Mouse (Mus musculus) frontal cortex, postnatal 25 days (tissue): ENCODE results near the gene Snapc2.

Source experiments
- DNase-seq, 2 experiments: peaks; one replicate each; pipeline ENCODE4 v3.0.0; 2022; ENCODE audit warnings: low spot score in 2 of 2

The Snapc2 gene

GRCm38 (mm10) chr8:4252934-4253841 is at the start of gene Snapc2:
TSS of gene Snapc2 (plus strand) at chr8:4253080.
- DNase-seq: peak; percentile 93

- no peak for DNase-seq
These were observed 47.4 kb upstream of the Snapc2 start for GRCm38 (mm10) chr8:4205246-4206123.

GRCm38 (mm10) chr8:4206182-4207015 is 46.5 kb upstream of the Snapc2 start:
- DNase-seq: no peak

- DNase-seq: no peak
These were observed 45.9 kb upstream of the Snapc2 start for GRCm38 (mm10) chr8:4207016-4207350.

GRCm38 (mm10) chr8:4211097-4211496 is 41.8 kb upstream of the Snapc2 start:
- no peak for DNase-seq

- no peak for DNase-seq
These were observed 40.1 kb upstream of the Snapc2 start for GRCm38 (mm10) chr8:4212809-4213209.

GRCm38 (mm10) chr8:4213210-4214005 is 39.5 kb upstream of the Snapc2 start:
- no peak for DNase-seq

- DNase-seq: no peak
These were observed 38.6 kb upstream of the Snapc2 start for GRCm38 (mm10) chr8:4214006-4214980.

- DNase-seq: no peak
These were observed 36.6 kb upstream of the Snapc2 start for GRCm38 (mm10) chr8:4216296-4216695.

GRCm38 (mm10) chr8:4216791-4217621 is 35.9 kb upstream of the Snapc2 start, which contains the start of gene Prr36:
TSS of gene Prr36 (minus strand) at chr8:4217459.
- no peak for DNase-seq

GRCm38 (mm10) chr8:4219617-4220016 is 33.3 kb upstream of the Snapc2 start:
- DNase-seq: no peak

- DNase-seq: no peak
These were observed 30.8 kb upstream of the Snapc2 start for GRCm38 (mm10) chr8:4222059-4222458.

- no peak for DNase-seq
These were observed 26.6 kb upstream of the Snapc2 start for GRCm38 (mm10) chr8:4226323-4226722.

GRCm38 (mm10) chr8:4226739-4227347 is 26.0 kb upstream of the Snapc2 start, which contains the start of gene Lrrc8e:
TSS of gene Lrrc8e (plus strand) at chr8:4226827.
- DNase-seq: no peak

- DNase-seq: no peak
These were observed 25.0 kb upstream of the Snapc2 start for GRCm38 (mm10) chr8:4227919-4228318.

GRCm38 (mm10) chr8:4229784-4230183 is 23.1 kb upstream of the Snapc2 start:
- DNase-seq: no peak

- no peak for DNase-seq
These were observed 22.1 kb upstream of the Snapc2 start for GRCm38 (mm10) chr8:4230612-4231351.
